Mouse (Mus musculus): ENCODE results near the gene Zfp53.

Zfp53 gene

DNA sequence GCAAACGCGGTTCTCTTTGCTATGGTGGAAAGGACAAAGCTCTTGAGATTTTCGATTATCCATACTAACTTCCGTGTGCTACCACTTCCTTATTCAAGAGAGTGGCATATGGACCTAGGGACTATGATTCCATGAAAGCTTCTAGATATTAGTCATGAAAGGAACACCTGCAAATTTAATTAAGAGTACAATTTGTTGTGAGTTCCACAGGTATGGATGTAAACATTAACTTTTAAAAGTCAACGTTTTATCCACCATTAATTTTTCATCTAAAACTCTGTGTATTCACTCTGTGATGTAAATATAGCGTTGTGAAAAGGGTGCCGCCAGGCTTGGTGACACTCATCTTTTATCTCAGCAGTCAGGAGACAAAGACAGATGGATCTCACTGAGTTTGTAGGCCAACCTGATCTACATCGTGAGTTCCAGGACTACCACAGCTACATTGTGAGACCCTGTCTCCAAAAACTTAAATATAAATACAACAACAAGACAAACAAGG is 753 bp downstream of the Zfp53 start:
- Histone ChIP-seq H3K4me3 (replicated peaks; ENCODE audit: low read length) (peak overlapping the region; percentile 88), H3K36me3 (ENCODE audit: insufficient read depth, low read length) (peaks cover 14% of the 10 kb centered on the region), H3K27me3 (ENCODE audit: insufficient read depth, low read length) (no peaks in the 10 kb centered on the region), H3K9me3 (ENCODE audit: low read length) (no peaks in the 10 kb centered on the region), H3K4me1 (replicated peaks; ENCODE audit: low read depth, low read length) (peaks cover 24% of the 10 kb centered on the region)
- TF ChIP-seq POU5F1 (IDR thresholded peaks at IDR 0.05; ENCODE audit: borderline replicate concordance, low read length): no peak
- no peak for TF ChIP-seq NANOG (IDR thresholded peaks at IDR 0.05; ENCODE audit: borderline replicate concordance, low read length)
- TF ChIP-seq CTCF (conservative IDR thresholded peaks at IDR 0.05; ENCODE audit: low read length): no peak

DNA sequence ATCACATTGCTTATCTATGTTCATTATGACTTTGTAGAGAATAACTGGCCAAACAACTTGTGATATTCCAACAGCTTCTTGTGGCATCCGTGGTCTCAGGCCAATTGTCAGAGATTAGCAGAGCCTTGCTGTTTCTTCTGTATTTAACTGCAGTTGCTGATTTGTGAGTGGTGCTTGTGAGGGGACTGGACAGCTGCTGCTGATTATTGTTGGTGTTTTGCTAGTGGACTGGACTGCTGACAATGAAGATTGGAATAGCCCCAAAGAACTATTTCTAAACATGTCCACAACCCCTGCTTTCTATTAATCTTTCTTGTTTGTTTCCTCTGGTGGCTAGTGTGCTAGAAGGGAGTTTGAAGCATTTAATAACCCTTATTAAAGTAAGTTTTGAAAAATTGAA is 12.6 kb downstream of the Zfp53 start:
- H3K27me3 ChIP-seq (ENCODE audit: insufficient read depth, low read length): no peaks in the 10 kb centered on the region
- TF ChIP-seq NANOG (IDR thresholded peaks at IDR 0.05; ENCODE audit: borderline replicate concordance, low read length): no peak
- TF ChIP-seq POU5F1 (IDR thresholded peaks at IDR 0.05; ENCODE audit: borderline replicate concordance, low read length): no peak
- TF ChIP-seq CTCF (conservative IDR thresholded peaks at IDR 0.05; ENCODE audit: low read length): no peak
- H3K36me3 ChIP-seq (ENCODE audit: insufficient read depth, low read length): peaks cover 34% of the 10 kb centered on the region
- no peak overlapping the region for H3K4me3 ChIP-seq (replicated peaks; ENCODE audit: low read length)
- no peaks in the 10 kb centered on the region for H3K4me1 ChIP-seq (replicated peaks; ENCODE audit: low read depth, low read length)
- H3K9me3 ChIP-seq (ENCODE audit: low read length): peaks cover 23% of the 10 kb centered on the region

DNA sequence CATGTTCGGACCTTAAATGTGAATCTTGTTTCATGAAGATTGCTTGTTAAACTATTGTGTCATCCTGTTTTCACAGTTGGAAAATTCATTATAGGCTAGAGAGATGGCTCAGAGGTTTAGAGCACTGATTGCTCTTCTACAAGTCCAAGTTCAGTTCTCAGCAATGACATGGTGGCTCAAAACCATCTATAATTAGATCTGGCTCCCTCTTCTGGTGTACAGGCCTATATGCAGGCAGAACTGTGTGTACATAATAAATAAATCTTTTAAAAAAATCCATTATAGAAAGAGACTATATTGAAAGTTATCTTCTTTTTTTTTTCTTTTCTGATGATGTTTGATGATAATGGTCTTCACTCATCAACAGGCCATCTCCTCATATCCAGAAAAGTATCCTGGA is 15.7 kb downstream of the Zfp53 start:
- H3K4me1 ChIP-seq (replicated peaks; ENCODE audit: low read depth, low read length): no peaks in the 10 kb centered on the region
- no peaks in the 10 kb centered on the region for H3K27me3 ChIP-seq (ENCODE audit: insufficient read depth, low read length)
- no peak overlapping the region for H3K4me3 ChIP-seq (replicated peaks; ENCODE audit: low read length)
- TF ChIP-seq NANOG (IDR thresholded peaks at IDR 0.05; ENCODE audit: borderline replicate concordance, low read length): no peak
- TF ChIP-seq CTCF (conservative IDR thresholded peaks at IDR 0.05; ENCODE audit: low read length): peak; percentile 47
- TF ChIP-seq POU5F1 (IDR thresholded peaks at IDR 0.05; ENCODE audit: borderline replicate concordance, low read length): no peak
- H3K36me3 ChIP-seq (ENCODE audit: insufficient read depth, low read length): peaks cover 43% of the 10 kb centered on the region
- H3K9me3 ChIP-seq (ENCODE audit: low read length): no peaks in the 10 kb centered on the region

DNA sequence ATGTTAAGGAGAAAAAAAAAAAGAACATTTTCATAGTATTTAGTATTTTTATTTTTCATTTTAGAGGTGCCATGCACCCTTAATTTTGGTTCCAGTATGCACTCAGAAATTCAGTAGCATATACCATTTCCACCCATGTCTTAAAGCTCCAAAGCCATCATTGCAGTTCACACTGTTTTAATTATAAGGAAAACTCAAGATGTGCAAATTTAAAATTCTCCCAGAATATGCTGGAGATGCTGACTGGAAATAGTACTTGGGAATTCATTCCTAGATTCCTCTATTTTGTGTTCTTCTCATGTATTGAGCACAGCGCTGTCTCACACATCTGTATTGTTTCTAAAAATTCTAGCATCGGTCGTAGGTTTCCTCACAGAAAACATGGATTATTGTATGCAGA is 17.5 kb downstream of the Zfp53 start:
- no peaks in the 10 kb centered on the region for H3K27me3 ChIP-seq (ENCODE audit: insufficient read depth, low read length)
- H3K9me3 ChIP-seq (ENCODE audit: low read length): no peaks in the 10 kb centered on the region
- H3K4me3 ChIP-seq (replicated peaks; ENCODE audit: low read length): no peak overlapping the region
- no peak for TF ChIP-seq NANOG (IDR thresholded peaks at IDR 0.05; ENCODE audit: borderline replicate concordance, low read length)
- TF ChIP-seq POU5F1 (IDR thresholded peaks at IDR 0.05; ENCODE audit: borderline replicate concordance, low read length): no peak
- no peak for TF ChIP-seq CTCF (conservative IDR thresholded peaks at IDR 0.05; ENCODE audit: low read length)
- no peaks in the 10 kb centered on the region for H3K4me1 ChIP-seq (replicated peaks; ENCODE audit: low read depth, low read length)
- peaks cover 45% of the 10 kb centered on the region for H3K36me3 ChIP-seq (ENCODE audit: insufficient read depth, low read length)

DNA sequence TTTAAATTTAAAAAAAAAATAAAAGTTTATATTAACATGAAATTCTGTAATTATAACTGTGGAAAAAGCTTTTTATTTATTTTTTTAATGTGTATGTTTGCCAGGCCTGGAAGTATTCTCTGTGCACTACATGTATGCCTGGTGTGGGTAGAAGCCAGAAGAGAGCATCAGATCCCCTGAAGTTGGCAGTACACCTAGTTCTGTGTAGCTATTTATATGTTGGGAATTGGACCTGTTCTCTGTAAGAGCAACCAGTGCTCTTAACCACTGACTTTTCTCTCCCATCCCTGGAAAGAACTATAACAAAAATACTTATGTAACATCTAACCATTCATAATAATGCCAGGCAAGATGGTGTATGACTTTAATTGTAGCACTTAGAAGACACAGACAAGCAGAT is 21.0 kb downstream of the Zfp53 start:
- peaks cover 23% of the 10 kb centered on the region for H3K9me3 ChIP-seq (ENCODE audit: low read length)
- H3K27me3 ChIP-seq (ENCODE audit: insufficient read depth, low read length): no peaks in the 10 kb centered on the region
- TF ChIP-seq NANOG (IDR thresholded peaks at IDR 0.05; ENCODE audit: borderline replicate concordance, low read length) (no peak), POU5F1 (IDR thresholded peaks at IDR 0.05; ENCODE audit: borderline replicate concordance, low read length) (no peak), CTCF (conservative IDR thresholded peaks at IDR 0.05; ENCODE audit: low read length) (no peak)
- peaks cover 59% of the 10 kb centered on the region for H3K36me3 ChIP-seq (ENCODE audit: insufficient read depth, low read length)
- H3K4me1 ChIP-seq (replicated peaks; ENCODE audit: low read depth, low read length): no peaks in the 10 kb centered on the region
- no peak overlapping the region for H3K4me3 ChIP-seq (replicated peaks; ENCODE audit: low read length)

DNA sequence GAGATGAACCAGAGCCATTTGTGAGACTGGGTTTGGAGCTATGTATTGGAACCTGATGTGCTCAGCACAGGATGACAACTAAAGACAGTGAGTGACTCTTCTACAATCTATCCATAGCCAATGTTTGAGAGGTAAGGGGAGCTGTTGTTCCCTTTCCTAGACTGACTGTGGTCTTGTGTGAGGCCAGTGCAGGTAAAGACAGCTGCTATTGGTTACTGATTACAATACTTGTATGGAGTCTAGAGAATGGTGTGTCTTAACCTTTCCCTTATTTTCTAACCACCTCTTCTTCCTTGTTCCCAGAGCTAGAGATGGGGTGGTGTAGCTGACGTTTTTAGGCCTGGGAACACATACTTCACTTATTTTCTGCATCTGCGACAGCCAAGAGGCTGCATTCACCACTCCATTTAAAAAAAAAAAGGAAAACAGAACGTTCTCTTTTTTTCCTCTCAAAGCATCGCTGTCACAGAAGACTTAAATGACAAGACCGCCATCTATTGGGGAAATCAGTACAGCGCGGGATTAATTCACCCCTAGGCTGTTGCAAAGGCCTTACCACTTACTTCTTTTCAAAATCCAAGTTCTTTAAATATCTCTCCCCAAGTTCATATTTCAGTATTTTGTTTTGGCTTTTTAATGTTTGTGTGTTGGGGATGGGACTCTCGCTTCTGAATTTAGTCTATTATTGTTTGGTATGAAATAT is 26.8 kb downstream of the Zfp53 start:
- H3K36me3 ChIP-seq (ENCODE audit: insufficient read depth, low read length): peaks cover 23% of the 10 kb centered on the region
- no peak overlapping the region for H3K4me3 ChIP-seq (replicated peaks; ENCODE audit: low read length)
- no peaks in the 10 kb centered on the region for H3K27me3 ChIP-seq (ENCODE audit: insufficient read depth, low read length)
- TF ChIP-seq POU5F1 (IDR thresholded peaks at IDR 0.05; ENCODE audit: borderline replicate concordance, low read length) (no peak), CTCF (conservative IDR thresholded peaks at IDR 0.05; ENCODE audit: low read length) (peak; percentile 53), NANOG (IDR thresholded peaks at IDR 0.05; ENCODE audit: borderline replicate concordance, low read length) (no peak)
- H3K4me1 ChIP-seq (replicated peaks; ENCODE audit: low read depth, low read length): peaks cover 6% of the 10 kb centered on the region; the same call in 1 of the 2 replicates
- H3K9me3 ChIP-seq (ENCODE audit: low read length): peaks cover 38% of the 10 kb centered on the region

DNA sequence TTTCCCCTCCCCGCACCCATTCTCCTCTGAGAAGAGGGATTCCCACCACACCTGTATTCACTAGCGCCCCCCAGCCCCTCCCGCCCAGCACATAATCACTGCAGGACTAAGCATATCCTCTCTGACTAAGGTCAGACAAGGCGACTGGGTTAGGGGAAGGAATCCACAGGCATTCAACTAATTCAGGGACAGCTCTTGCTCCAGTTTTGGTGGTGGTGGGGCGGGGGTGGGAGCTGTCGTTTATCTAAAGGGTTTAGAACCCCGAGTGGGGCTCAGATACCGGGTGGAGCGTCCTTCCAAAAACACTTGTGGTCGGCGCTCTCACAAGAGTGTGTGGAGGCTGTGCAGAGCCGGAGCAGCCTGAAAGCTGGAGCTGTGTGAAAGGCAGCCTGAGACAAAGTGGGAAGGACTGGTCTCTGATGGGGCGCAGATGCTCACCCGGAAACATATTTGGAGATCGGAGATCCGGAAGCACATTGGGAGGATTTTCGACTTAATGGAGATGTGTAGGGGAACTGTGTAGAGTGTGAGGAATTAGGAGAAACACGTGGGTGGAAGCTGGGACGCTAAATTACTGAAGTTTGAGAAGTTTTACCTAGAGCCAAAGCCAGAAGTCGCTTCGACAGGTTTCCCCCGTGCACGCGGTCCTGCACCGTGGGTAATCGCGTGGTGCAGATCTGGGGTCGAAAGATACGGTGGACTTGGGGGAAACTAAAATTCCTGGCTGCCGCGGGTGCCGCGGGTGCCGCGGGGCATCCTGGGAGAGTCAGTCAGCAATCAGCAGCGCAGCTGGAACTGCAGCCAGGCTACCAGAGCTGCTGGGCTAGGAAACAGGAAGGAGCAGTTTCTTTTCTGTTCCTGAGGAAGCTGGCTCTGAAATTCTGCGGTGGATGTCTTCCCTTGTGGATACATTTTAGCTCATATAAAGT is 27.7 kb downstream of the Zfp53 start:
- Histone ChIP-seq H3K27me3 (ENCODE audit: insufficient read depth, low read length) (no peaks in the 10 kb centered on the region), H3K36me3 (ENCODE audit: insufficient read depth, low read length) (peaks cover 14% of the 10 kb centered on the region), H3K9me3 (ENCODE audit: low read length) (peaks cover 38% of the 10 kb centered on the region), H3K4me1 (replicated peaks; ENCODE audit: low read depth, low read length) (peaks cover 6% of the 10 kb centered on the region; the same call in 1 of the 2 replicates), H3K4me3 (replicated peaks; ENCODE audit: low read length) (peak overlapping the region; percentile 84)
- no peak for TF ChIP-seq POU5F1 (IDR thresholded peaks at IDR 0.05; ENCODE audit: borderline replicate concordance, low read length)
- TF ChIP-seq NANOG (IDR thresholded peaks at IDR 0.05; ENCODE audit: borderline replicate concordance, low read length): peak; percentile 38

DNA sequence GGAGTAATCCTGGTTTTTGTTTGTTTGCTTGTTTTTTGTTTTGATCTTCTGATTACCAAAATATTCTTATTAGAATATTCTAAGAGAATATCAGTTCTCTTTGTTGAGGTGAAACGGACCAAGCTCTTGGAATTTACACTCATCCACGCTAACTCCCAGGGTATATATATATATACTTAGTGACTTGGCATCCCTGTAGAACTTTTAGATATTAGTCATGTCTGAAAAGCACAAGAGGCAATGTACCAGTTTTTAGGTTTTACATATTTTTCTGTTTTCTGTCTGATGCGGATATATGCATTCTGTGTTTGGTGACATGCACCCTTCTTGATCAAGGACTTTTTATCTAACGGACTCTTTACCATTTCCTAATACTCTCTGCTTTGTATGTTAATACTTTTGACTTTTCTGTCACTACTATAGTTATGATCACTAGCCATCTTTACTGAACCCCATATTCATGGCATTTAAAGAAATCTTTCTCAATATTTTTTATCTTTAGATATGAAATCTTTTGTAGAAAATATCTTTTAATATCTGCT is 28.4 kb downstream of the Zfp53 start:
- Histone ChIP-seq H3K27me3 (ENCODE audit: insufficient read depth, low read length) (no peaks in the 10 kb centered on the region), H3K36me3 (ENCODE audit: insufficient read depth, low read length) (peaks cover 8% of the 10 kb centered on the region; the same call in 1 of the 2 replicates), H3K4me1 (replicated peaks; ENCODE audit: low read depth, low read length) (peaks cover 6% of the 10 kb centered on the region; the same call in 1 of the 2 replicates), H3K9me3 (ENCODE audit: low read length) (peaks cover 35% of the 10 kb centered on the region), H3K4me3 (replicated peaks; ENCODE audit: low read length) (peak overlapping the region; percentile 84)
- TF ChIP-seq NANOG (IDR thresholded peaks at IDR 0.05; ENCODE audit: borderline replicate concordance, low read length) (no peak), CTCF (conservative IDR thresholded peaks at IDR 0.05; ENCODE audit: low read length) (no peak), POU5F1 (IDR thresholded peaks at IDR 0.05; ENCODE audit: borderline replicate concordance, low read length) (no peak)

Measured in E14TG2a.4 (cell line).